Mouse (Mus musculus) midbrain, embryonic 16.5 days (tissue): ENCODE results near the gene Olfr172. TPM values are rescaled to one million over a fixed set of nuclear protein-coding genes. Genes with fewer than 3 reads are reported as not detected.

ENCODE experiments used
- ATAC-seq: fragments of 200-750 bp; cut with Nextera tagmentation; 2 replicates; pipeline ENCODE4 v1.8.0; 2017; ENCODE audit warnings: moderate TSS enrichment
- H3K27ac ChIP-seq: fragments of 300-500 bp; sonication (generic); 2 replicates; pipeline ENCODE4 v1.5.1; 2014; ENCODE audit warnings: mild to moderate bottlenecking, low read length, mixed read lengths
- H3K27me3 ChIP-seq: fragments of 300-500 bp; sonication (generic); 2 replicates; pipeline ENCODE4 v1.6.1; 2014; ENCODE audit warnings: low read depth, low read length, mixed read lengths; ENCODE audit not compliant: control insufficient read depth, insufficient read depth
- H3K36me3 ChIP-seq: fragments of 300-500 bp; sonication (generic); 2 replicates; pipeline ENCODE4 v1.6.1; 2014; ENCODE audit warnings: mild to moderate bottlenecking, low read length, moderate library complexity, mixed read lengths; ENCODE audit not compliant: control insufficient read depth, insufficient read depth
- H3K4me1 ChIP-seq: fragments of 300-500 bp; sonication (generic); 2 replicates; pipeline ENCODE4 v1.6.1; 2014; ENCODE audit warnings: mild to moderate bottlenecking, low read length, mixed read lengths; ENCODE audit not compliant: control insufficient read depth, insufficient read depth
- H3K4me2 ChIP-seq: fragments of 300-500 bp; sonication (generic); 2 replicates; pipeline ENCODE4 v1.6.1; 2014; ENCODE audit warnings: mild to moderate bottlenecking, low read length, mixed read lengths
- H3K4me3 ChIP-seq: fragments of 300-500 bp; sonication (generic); 2 replicates; pipeline ENCODE4 v1.5.1; 2014; ENCODE audit warnings: low read depth, mild to moderate bottlenecking, low read length, moderate library complexity, mixed read lengths
- H3K9ac ChIP-seq: fragments of 300-500 bp; sonication (generic); 2 replicates; pipeline ENCODE4 v1.6.1; 2014; ENCODE audit warnings: low read depth, low read length, mixed read lengths
- H3K9me3 ChIP-seq: fragments of 300-500 bp; sonication (generic); replicated peaks from 2 replicates; pipeline ENCODE4 v1.6.1; 2014; ENCODE audit warnings: mild to moderate bottlenecking, low read length, mixed read lengths; ENCODE audit not compliant: control insufficient read depth, poor library complexity, severe bottlenecking
- WGBS: fragments of 180-500 bp; shearing (Covaris S2); extraction: QIAGEN DNeasy Blood & Tissue Kit; methylation state at CpG from one replicate; pipeline ENCODE4 v1.1.7; 2014; 5-methylcytosine and 5-hydroxymethylcytosine counted together
- polyA plus RNA-seq: library from polyadenylated mRNA; unstranded; fragments of >200 nt; fragmentation: Nextera tagmentation; extraction: Ambion mirVana; gene quantifications from 2 replicates; pipeline ENCODE4 v1.2.1, GENCODE M21; 2015

Gene Olfr172
- polyA plus RNA-seq, 1 experiment from 2014 or later, result not detected

DNA sequence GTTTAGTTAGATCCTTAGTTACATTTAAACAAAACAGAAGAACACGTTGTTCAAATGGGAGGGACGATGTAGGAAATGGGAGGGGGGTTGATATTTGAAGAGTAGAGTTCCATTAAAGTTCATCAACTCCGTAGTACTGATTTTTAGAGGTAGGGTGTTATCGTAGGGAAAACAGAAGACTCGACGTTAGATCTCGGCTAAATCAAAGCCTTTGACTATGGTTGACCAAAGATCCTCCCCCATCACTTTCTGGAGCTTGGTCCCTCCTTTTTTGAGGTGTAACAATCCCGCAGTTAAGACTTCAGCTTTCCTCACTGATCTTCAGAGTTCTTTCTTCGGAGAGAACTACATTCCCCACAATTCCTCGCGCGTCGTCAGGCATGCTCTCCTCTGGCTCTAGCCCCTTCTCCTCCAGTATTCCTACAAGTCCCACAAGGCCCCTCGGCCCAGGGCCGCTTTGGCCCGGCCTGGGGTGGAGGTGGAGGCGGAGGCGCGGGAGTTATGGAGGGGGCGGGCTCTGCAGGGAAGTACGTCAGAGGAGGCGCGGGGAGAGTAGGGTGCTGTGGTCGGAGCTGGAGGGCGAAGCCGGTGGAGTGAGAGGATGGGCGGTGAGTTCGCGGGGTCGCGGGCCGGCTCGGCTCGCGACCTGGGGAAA lies 35.4 kb downstream of the Olfr172 start, which contains the start of gene Cldnd1:
Cldnd1 (plus strand) TSS at position 434 of the 655 bp plus-strand sequence.
- H3K4me2 ChIP-seq, result peak within 1 kb of the TSS; percentile 69
- peak; percentile 100 for ATAC-seq
- H3K9ac ChIP-seq, result peak within 1 kb of the TSS; percentile 87
- H3K4me1 ChIP-seq, result peaks cover 7% of the 10 kb centered on the region
- no peaks in the 10 kb centered on the region for H3K27me3 ChIP-seq
- H3K36me3 ChIP-seq, result peaks cover 18% of the 10 kb centered on the region
- H3K9me3 ChIP-seq, result no peaks in the 10 kb centered on the region
- WGBS, result 2% methylated on average over 34 of the region's 35 CpGs
- peak within 1 kb of the TSS; percentile 85 for H3K4me3 ChIP-seq
- peak within 1 kb of the TSS; percentile 87 for H3K27ac ChIP-seq

DNA sequence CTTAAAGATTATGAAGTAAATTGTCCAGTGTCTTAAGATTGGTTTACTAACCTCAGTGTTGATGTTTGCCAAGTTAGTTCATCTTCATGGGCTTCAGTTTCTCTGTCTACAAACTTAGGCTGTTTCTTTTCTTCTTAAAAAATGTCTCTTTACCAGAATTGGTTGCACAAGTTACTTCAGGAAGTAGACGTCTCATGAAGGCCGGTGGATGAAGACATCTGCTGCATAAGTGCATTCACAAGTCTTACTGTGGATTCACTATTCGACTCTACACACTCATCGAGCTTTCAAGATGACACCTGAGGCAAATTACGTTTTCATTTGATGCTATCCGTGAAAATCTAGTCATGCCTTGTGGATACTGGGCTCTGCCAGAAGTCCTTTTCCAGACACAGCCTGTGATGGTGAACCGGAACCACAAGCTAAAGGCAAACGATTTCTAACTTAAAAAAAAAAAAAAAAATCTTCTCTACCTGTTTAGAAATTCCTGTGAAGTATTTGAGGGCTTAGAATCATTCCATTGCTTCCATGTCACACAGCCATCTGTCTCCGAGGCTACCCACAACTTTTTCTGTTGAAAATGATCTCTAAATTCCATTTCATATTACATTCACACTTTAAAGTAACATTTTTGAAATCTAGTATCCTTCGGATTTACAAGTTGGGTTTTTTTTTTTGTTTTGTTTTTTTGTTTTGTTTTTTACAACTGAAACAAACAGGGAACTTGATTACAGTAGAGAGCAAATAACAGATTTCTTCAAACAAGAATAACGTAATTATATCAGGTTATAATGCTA lies 36.1 kb downstream of the Olfr172 start:
- Histone ChIP-seq H3K4me2 (peak overlapping the region; percentile 69), H3K27me3 (no peaks in the 10 kb centered on the region), H3K4me1 (peaks cover 7% of the 10 kb centered on the region), H3K9ac (no peak overlapping the region), H3K4me3 (peak overlapping the region; percentile 85; the same call in 1 of the 2 replicates), H3K36me3 (peaks cover 12% of the 10 kb centered on the region), H3K9me3 (no peaks in the 10 kb centered on the region), H3K27ac (no peak overlapping the region)
- ATAC-seq, result no peak
- 82% methylated on average over 11 of the region's 11 CpGs for WGBS

DNA sequence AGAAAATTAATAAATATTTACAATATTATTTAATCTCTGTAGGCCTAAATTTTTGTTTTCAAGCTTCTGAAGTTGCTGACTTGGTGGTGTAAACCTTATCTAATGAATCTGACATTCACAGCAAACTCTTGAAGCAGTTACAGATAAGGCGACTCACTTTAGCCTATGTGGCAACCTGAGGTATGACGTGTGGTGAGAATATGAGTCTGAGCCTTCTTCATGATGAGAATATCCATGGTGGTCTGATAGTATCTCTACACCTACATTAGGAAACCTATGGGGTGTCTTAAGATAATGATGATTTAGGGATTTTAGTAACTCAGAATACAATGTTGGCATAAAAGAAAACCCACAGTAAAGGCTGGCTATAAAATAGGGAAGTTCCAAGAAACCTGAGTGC lies 40.7 kb downstream of the Olfr172 start:
- H3K27ac ChIP-seq, result no peak overlapping the region
- no peaks in the 10 kb centered on the region for H3K9me3 ChIP-seq
- H3K9ac ChIP-seq, result no peak overlapping the region
- 93% methylated on average over 2 of the region's 2 CpGs for WGBS
- no peak overlapping the region for H3K4me2 ChIP-seq
- H3K4me3 ChIP-seq, result no peak overlapping the region
- ATAC-seq, result no peak
- no peaks in the 10 kb centered on the region for H3K36me3 ChIP-seq
- H3K4me1 ChIP-seq, result no peaks in the 10 kb centered on the region
- H3K27me3 ChIP-seq, result no peaks in the 10 kb centered on the region

DNA sequence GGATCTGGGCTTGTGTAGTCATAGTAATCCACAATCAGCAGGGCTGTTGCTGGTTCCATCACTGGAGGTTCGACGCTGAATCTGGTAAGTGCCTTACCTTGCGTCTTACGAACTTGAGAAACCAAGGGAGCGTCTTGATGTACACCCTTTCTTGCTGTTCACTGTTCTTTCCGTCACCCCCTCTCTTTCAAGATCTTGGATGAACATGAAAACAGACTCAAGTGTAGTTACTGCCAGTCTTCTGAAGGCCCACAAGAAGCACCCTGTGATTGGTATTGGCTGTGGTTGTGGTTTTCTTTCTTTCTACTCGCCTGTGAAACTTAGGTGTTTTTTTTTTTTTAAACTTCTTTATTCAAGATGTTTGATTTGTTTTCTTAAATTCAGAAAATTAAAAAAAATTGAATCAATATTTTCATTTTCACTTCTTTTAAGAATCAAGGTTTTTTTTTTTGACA lies 44.3 kb downstream of the Olfr172 start, which contains the start of gene Gpr15:
Gpr15 (minus strand) TSS at position 405 of the 455 bp plus-strand sequence.
- WGBS, result 90% methylated on average over 7 of the region's 7 CpGs
- H3K4me2 ChIP-seq, result no peak within 1 kb of the TSS
- ATAC-seq, result no peak
- no peak within 1 kb of the TSS for H3K4me3 ChIP-seq
- H3K27ac ChIP-seq, result no peak within 1 kb of the TSS
- no peaks in the 10 kb centered on the region for H3K36me3 ChIP-seq
- H3K27me3 ChIP-seq, result no peaks in the 10 kb centered on the region
- no peak within 1 kb of the TSS for H3K9ac ChIP-seq
- H3K4me1 ChIP-seq, result no peaks in the 10 kb centered on the region
- no peaks in the 10 kb centered on the region for H3K9me3 ChIP-seq

DNA sequence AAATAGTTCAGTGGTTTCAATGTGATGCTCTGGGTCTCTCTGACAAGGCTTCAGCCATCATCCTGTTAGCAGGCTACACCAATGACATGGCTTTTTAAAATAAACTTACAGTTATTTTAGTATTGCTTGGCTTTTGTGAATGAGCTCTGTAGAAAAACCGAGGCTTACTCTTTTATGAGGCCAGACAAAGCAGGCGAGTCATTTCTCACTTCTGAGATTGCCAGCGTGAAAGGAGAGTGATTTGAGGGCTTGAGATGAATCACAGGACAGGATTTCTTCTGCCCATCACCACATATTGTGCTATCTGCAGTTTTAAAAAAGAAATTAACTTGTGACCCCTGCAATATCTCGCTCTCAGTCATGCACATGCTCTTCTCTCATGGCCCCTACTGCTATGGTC lies 48.0 kb downstream of the Olfr172 start:
- ATAC-seq, result no peak
- H3K4me1 ChIP-seq, result no peaks in the 10 kb centered on the region
- 74% methylated on average over 4 of the region's 4 CpGs for WGBS

DNA sequence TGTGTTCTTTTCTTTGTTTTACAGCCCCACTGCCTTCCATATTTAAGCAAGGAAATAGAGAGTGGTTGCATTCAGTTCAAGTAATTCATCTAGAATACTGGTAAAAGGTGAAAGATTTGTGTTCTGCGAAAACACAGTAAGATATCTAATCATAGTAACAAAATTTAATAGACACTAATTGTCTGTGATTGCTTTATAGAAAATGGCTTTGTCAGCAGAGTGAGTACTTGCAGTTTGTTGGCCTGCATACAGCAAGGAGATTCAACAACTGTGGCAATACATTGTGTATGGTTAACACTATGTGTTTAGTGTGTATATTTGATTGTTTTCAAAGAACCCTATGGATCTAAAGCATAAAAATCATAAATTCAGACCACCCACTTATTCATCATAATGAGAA lies 49.8 kb downstream of the Olfr172 start:
- ATAC-seq, result no peak
- Histone ChIP-seq H3K4me1 (no peaks in the 10 kb centered on the region), H3K9me3 (no peaks in the 10 kb centered on the region), H3K9ac (no peak overlapping the region), H3K4me2 (no peak overlapping the region), H3K27me3 (no peaks in the 10 kb centered on the region), H3K36me3 (no peaks in the 10 kb centered on the region), H3K4me3 (no peak overlapping the region), H3K27ac (no peak overlapping the region)
- 92% methylated on average over 1 of the region's 1 CpGs for WGBS

More for the DNA sequence above, 48.0 kb downstream of the Olfr172 start:
- H3K4me3 ChIP-seq, result no peak overlapping the region
- H3K27me3 ChIP-seq, result no peaks in the 10 kb centered on the region
- H3K9ac ChIP-seq, result no peak overlapping the region
- H3K9me3 ChIP-seq, result no peaks in the 10 kb centered on the region
- no peak overlapping the region for H3K27ac ChIP-seq
- H3K4me2 ChIP-seq, result no peak overlapping the region
- H3K36me3 ChIP-seq, result no peaks in the 10 kb centered on the region

DNA sequence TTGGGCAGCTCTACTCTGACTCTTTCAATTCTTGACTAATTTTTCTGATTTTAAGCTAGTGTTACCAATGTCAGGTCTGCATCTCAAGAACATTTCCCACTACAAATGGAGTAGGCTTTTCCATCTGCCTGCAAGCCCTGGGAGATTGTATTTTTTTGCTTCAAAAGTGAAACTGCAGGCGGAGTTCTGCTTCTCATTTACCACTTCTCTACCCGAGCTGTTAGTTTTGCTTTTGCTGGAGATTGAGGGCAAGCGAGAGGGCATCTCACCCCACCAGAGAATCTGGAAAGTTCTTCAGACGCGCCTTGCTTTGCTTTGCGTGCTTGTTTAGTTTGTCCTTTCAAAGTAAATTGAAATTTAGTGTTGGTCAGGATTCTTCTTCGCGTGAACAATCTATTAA lies 50.8 kb downstream of the Olfr172 start:
- ATAC-seq, result no peak
- no peaks in the 10 kb centered on the region for H3K4me1 ChIP-seq
- H3K4me3 ChIP-seq, result no peak overlapping the region
- H3K36me3 ChIP-seq, result no peaks in the 10 kb centered on the region
- H3K9ac ChIP-seq, result no peak overlapping the region
- no peaks in the 10 kb centered on the region for H3K27me3 ChIP-seq
- WGBS, result 84% methylated on average over 8 of the region's 8 CpGs
- H3K4me2 ChIP-seq, result no peak overlapping the region
- H3K9me3 ChIP-seq, result no peaks in the 10 kb centered on the region
- no peak overlapping the region for H3K27ac ChIP-seq
